Comparison of ENCODE assay signal across 10 mouse cellular contexts in genomic region chr6:5977238-5977920, GRCm38 (mm10).
DNase-seq lines count a peak whose midpoint lies in the region; ATAC-seq and TF ChIP-seq lines count a peak whose summit lies in the region.
"Had no signal": no experiment of that assay in that cellular context is flagged by ENCODE, and none has a peak within 500 bp of the region (broad histone marks: within the 10 kb centered on the region; RNA-seq: fewer than 3 reads in every experiment).

No protein-coding gene starts in this region.

- WGBS in stomach, embryonic 14.5 days: 40% methylated on average over 15 of the region's 15 CpGs
- WGBS in stomach, postnatal 0 days: 33% methylated on average over 15 of the region's 15 CpGs
- 31% methylated on average over 15 of the region's 15 CpGs for WGBS in embryonic facial prominence, embryonic 13.5 days
- WGBS in stomach, embryonic 15.5 days: 33% methylated on average over 15 of the region's 15 CpGs
- 69% methylated on average over 15 of the region's 15 CpGs for WGBS in hindbrain, embryonic 13.5 days

- H3K4me1 ChIP-seq in stomach, embryonic 14.5 days (ENCODE audit: control insufficient read depth, insufficient read depth, low read length): no peaks in the 10 kb centered on the region
- H3K4me1 ChIP-seq in stomach, postnatal 0 days (replicated peaks; ENCODE audit: control insufficient read depth, insufficient read depth): no peaks in the 10 kb centered on the region
- H3K4me1 ChIP-seq in embryonic facial prominence, embryonic 13.5 days: 0 out of 2 replicates have a peak, but pooled peaks cover 5% of the 10 kb centered on the region
- H3K4me1 ChIP-seq in stomach, embryonic 15.5 days: no peaks in the 10 kb centered on the region
- H3K4me1 ChIP-seq in hindbrain, embryonic 13.5 days (replicated peaks): no peaks in the 10 kb centered on the region
- H3K4me1 ChIP-seq: forebrain, embryonic 10.5 days; hindbrain, embryonic 15.5 days had no signal

- H3K4me3 ChIP-seq in stomach, embryonic 14.5 days (ENCODE audit: low read depth, low read length): no peak overlapping the region
- H3K4me3 ChIP-seq in stomach, postnatal 0 days (ENCODE audit: low read depth, low read length): no peak overlapping the region
- H3K4me3 ChIP-seq in embryonic facial prominence, embryonic 13.5 days: no peak overlapping the region
- H3K4me3 ChIP-seq in stomach, embryonic 15.5 days (replicated peaks): no peak overlapping the region
- H3K4me3 ChIP-seq in hindbrain, embryonic 13.5 days: no peak overlapping the region
- H3K4me3 ChIP-seq: forebrain, embryonic 10.5 days; hindbrain, embryonic 15.5 days; limb, embryonic 15.5 days had no signal

- no peak overlapping the region for H3K4me2 ChIP-seq in stomach, embryonic 14.5 days (replicated peaks; ENCODE audit: low read depth, low read length)
- no peak overlapping the region for H3K4me2 ChIP-seq in stomach, postnatal 0 days (replicated peaks; ENCODE audit: low read depth)
- peak overlapping the region; percentile 28; the same call in 1 of the 2 replicates for H3K4me2 ChIP-seq in embryonic facial prominence, embryonic 13.5 days
- 0 out of 2 replicates have a peak overlapping the region, but pooled peaks have one; percentile 8 for H3K4me2 ChIP-seq in stomach, embryonic 15.5 days
- H3K4me2 ChIP-seq in hindbrain, embryonic 13.5 days: no peak overlapping the region
- H3K4me2 ChIP-seq: hindbrain, embryonic 15.5 days; limb, embryonic 15.5 days had no signal

- intact Hi-C loops in heart, postnatal 25 days (cut with DNase I): no loop called here

- ATAC-seq in stomach, embryonic 14.5 days (ENCODE audit: insufficient number of reproducible peaks, insufficient read depth, low FRiP score, low read depth): peak; percentile 61; the same call in 1 of the 2 replicates
- no peak for ATAC-seq in stomach, postnatal 0 days (ENCODE audit: low FRiP score, low TSS enrichment)
- peak; percentile 52; the same call in 1 of the 2 replicates for ATAC-seq in embryonic facial prominence, embryonic 13.5 days (ENCODE audit: insufficient number of reproducible peaks, insufficient read depth, low FRiP score, low TSS enrichment, low read depth)
- ATAC-seq in stomach, embryonic 15.5 days (ENCODE audit: insufficient read depth, low FRiP score, low read depth): peak; percentile 35; the same call in 1 of the 2 replicates
- no peak for ATAC-seq in hindbrain, embryonic 13.5 days (ENCODE audit: low FRiP score)

- no peak for TF ChIP-seq CTCF in stomach, postnatal 0 days (IDR thresholded peaks at IDR 0.05; ENCODE audit: low read depth)

- H3K36me3 ChIP-seq in stomach, embryonic 14.5 days (ENCODE audit: control insufficient read depth, insufficient read depth, low read length): no peaks in the 10 kb centered on the region
- H3K36me3 ChIP-seq in stomach, postnatal 0 days (ENCODE audit: control insufficient read depth, insufficient read depth, low read length): no peaks in the 10 kb centered on the region
- no peaks in the 10 kb centered on the region for H3K36me3 ChIP-seq in embryonic facial prominence, embryonic 13.5 days
- H3K36me3 ChIP-seq in stomach, embryonic 15.5 days: no peaks in the 10 kb centered on the region
- no peaks in the 10 kb centered on the region for H3K36me3 ChIP-seq in hindbrain, embryonic 13.5 days
- H3K36me3 ChIP-seq: forebrain, embryonic 10.5 days; hindbrain, embryonic 15.5 days; limb, embryonic 15.5 days had no signal

- peak overlapping the region; percentile 59; the same call in 1 of the 2 replicates for H3K27ac ChIP-seq in stomach, embryonic 14.5 days (ENCODE audit: low read length)
- H3K27ac ChIP-seq in stomach, postnatal 0 days (replicated peaks): no peak overlapping the region
- H3K27ac ChIP-seq in embryonic facial prominence, embryonic 13.5 days: no peak overlapping the region
- peak overlapping the region; percentile 48 for H3K27ac ChIP-seq in stomach, embryonic 15.5 days
- H3K27ac ChIP-seq in hindbrain, embryonic 13.5 days: no peak overlapping the region
- H3K27ac ChIP-seq: forebrain, embryonic 10.5 days; hindbrain, embryonic 15.5 days; limb, embryonic 15.5 days had no signal

- no peak for DNase-seq in stomach, postnatal 0 days (ENCODE audit: low spot score)
- DNase-seq in heart, postnatal 25 days (ENCODE audit: low spot score): peak; percentile 6
- DNase-seq in cerebellum, postnatal 4 days (ENCODE audit: low spot score in 2 of 2): no peak

- H3K9me3 ChIP-seq in stomach, embryonic 14.5 days (ENCODE audit: control insufficient read depth, low read depth, low read length): no peaks in the 10 kb centered on the region
- no peaks in the 10 kb centered on the region for H3K9me3 ChIP-seq in stomach, postnatal 0 days (ENCODE audit: control insufficient read depth, low read length)
- H3K9me3 ChIP-seq in embryonic facial prominence, embryonic 13.5 days: no peaks in the 10 kb centered on the region
- H3K9me3 ChIP-seq in stomach, embryonic 15.5 days: no peaks in the 10 kb centered on the region
- H3K9me3 ChIP-seq in hindbrain, embryonic 13.5 days: no peaks in the 10 kb centered on the region
- H3K9me3 ChIP-seq: forebrain, embryonic 10.5 days; hindbrain, embryonic 15.5 days; limb, embryonic 15.5 days had no signal

- H3K27me3 ChIP-seq in stomach, embryonic 14.5 days (ENCODE audit: control insufficient read depth, insufficient read depth, low read length): no peaks in the 10 kb centered on the region
- no peaks in the 10 kb centered on the region for H3K27me3 ChIP-seq in stomach, postnatal 0 days (ENCODE audit: control insufficient read depth, insufficient read depth, low read length)
- H3K27me3 ChIP-seq in embryonic facial prominence, embryonic 13.5 days: no peaks in the 10 kb centered on the region
- no peaks in the 10 kb centered on the region for H3K27me3 ChIP-seq in stomach, embryonic 15.5 days (replicated peaks)
- no peaks in the 10 kb centered on the region for H3K27me3 ChIP-seq in hindbrain, embryonic 13.5 days
- H3K27me3 ChIP-seq: hindbrain, embryonic 15.5 days; limb, embryonic 15.5 days had no signal

- TF ChIP-seq EP300 in stomach, postnatal 0 days (optimal IDR thresholded peaks at IDR 0.05): no peak

- H3K9ac ChIP-seq in stomach, embryonic 14.5 days (replicated peaks; ENCODE audit: low read depth, low read length): no peak overlapping the region
- H3K9ac ChIP-seq in stomach, postnatal 0 days (ENCODE audit: low read length): no peak overlapping the region
- H3K9ac ChIP-seq in embryonic facial prominence, embryonic 13.5 days: no peak overlapping the region
- H3K9ac ChIP-seq in stomach, embryonic 15.5 days: no peak overlapping the region
- H3K9ac ChIP-seq in hindbrain, embryonic 13.5 days: no peak overlapping the region
- H3K9ac ChIP-seq: hindbrain, embryonic 15.5 days; limb, embryonic 15.5 days had no signal

Comparison
In these comparisons a context has a peak if more than half of its experiments do, and no peak if none do; other contexts are left out.
1. ATAC-seq: peak in stomach, embryonic 14.5 days (single experiment), embryonic facial prominence, embryonic 13.5 days (single experiment) and stomach, embryonic 15.5 days (single experiment); none in stomach, postnatal 0 days (single experiment) and hindbrain, embryonic 13.5 days (single experiment).
2. H3K27ac ChIP-seq: peak in stomach, embryonic 14.5 days (single experiment) and stomach, embryonic 15.5 days (single experiment); none in stomach, postnatal 0 days (single experiment), embryonic facial prominence, embryonic 13.5 days (single experiment) and hindbrain, embryonic 13.5 days (single experiment).
3. H3K4me2 ChIP-seq: peak in embryonic facial prominence, embryonic 13.5 days (single experiment) and stomach, embryonic 15.5 days (single experiment); none in stomach, embryonic 14.5 days (single experiment), stomach, postnatal 0 days (single experiment) and hindbrain, embryonic 13.5 days (single experiment).